Mouse (Mus musculus) cerebellum, adult 18-20 months (tissue): ENCODE results near the gene Kcnh1.
A peak's percentile ranks its signal among the peaks of the same experiment; 100 is the strongest.

Experiments used
- DNase-seq, 2 experiments: peaks; one replicate each; pipeline ENCODE4 v3.0.0; 2021

The Kcnh1 gene

DNA sequence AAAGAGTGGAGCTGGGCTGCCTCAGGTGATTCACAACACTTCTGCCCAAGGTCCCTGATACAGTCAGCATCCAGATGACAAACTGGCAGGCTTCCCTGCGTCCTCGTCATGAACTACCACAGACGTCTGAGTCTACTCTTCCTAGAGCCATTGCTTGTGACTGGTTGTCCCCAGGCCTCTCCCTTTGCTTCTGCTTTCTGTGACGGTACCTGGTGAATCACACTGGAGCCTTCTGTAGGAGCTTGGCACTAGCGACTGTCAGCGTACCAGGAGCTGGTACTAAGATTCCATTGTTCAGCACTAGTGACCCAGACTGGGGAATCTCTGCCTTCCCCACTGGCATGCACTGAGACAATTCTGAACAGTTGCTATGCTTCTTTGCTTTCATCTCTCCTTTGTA is 282.6 kb downstream of the Kcnh1 start:
- DNase-seq, result no peak

DNA sequence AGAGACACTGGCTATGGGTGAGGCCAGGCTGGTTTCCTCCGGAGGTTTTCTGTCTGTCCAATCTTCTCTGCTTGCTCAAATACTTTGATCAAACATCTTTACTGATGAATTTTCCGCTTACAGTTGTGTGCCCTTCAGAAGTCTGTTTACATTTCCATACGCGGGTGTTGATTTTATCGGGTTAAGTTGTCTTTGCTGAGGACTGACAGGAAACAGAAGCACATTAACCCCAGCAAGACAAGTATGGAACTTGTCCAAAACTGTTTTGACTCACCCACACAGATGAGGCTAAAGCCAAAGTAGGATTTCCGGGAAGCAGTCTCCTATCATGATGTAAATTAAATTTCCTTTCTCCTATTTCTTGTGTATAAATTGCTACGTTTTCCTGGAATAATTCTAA is 286.1 kb downstream of the Kcnh1 start:
- no peak for DNase-seq

DNA sequence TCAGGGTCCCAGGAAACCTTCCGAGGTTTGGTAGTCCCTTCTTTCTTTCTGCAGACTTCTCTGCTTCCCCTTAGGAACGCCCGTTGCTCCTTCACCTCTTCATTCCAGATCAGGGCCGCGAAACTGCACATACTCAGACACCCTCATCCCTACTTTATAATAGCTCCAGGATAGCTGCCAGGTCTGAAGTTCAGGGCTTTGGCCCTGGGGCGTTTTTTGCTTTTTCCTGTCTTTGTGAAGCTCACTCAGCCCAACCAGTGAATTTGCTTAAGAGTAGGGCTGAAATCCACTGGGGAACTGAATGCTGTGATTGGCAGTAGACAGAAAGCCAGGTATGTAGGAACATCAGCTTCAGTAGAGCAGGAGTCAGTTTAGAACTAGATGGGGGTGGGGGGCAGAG is 287.0 kb downstream of the Kcnh1 start:
- DNase-seq, result no peak

DNA sequence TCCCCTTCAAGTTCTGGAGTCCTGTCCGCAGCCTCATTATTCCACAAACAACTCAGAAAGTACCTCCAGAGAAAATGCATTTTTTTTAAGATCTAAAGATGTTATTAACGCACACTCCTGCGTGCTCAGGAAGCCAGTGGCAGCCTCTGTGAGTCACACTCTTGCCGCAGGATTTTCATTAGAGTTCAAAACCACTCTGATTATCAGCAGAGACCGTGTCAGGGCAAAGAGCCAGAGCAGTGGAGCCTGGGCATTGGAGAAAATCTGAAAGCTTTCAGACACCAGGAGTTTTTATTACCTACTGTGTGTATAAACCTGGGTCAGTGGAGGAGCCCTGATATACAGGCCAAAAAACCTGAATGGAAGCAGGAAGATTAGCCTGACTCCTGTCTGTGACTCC is 287.6 kb downstream of the Kcnh1 start:
- DNase-seq, result peak in 1 of 2 experiments; percentile 25

DNA sequence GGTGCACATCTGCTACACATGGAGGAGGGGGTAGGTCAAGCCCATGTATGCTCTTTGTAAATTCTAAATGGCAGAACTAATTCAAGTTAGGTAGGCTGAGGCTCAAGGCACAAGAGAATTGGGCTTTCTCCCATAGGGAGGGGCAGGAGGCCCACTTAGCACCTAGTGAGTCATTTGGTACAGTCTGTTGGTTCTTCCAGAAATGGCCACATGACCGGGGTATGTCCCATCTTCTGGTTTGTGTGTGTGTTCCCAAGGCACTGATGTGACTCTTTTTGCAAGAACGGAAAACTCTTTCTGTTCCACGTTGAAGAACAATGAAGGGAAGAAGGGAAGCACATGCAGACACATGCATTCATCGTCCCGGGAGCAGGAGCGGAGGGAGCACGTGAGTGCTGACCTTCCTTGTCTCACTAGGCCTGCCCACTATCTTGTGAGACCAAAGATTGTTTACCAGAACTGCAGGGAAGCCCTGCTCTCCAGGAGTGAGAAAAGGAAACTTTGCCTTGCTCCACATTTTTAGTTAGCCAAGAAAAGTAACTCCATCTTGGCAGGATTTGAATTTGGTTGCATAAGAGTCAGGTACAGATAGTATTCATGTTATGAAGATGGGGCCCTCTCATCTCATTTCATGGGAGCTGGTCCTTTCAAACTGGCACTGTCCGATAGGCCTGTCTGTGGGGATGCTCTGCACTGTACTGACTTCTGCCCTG is 289.7 kb downstream of the Kcnh1 start:
- no peak for DNase-seq

DNA sequence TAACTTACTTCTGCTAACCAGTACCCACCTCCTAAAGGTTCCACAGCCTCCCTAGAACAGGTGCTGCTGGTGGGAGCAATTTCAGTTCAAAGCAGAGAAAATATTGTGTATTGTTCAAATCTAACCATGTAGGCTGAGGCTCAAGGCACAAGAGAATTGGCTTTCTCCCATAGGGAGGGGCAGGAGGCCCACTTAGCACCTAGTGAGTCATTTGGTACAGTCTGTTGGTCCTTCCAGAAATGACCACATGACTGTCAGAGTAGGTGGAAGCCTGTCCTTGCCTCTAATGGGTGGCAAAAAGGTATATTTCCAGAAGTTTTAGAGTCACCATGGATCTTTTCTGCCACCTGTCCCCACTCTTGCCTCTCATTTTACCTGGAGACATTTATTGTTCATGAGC is 290.9 kb downstream of the Kcnh1 start:
- no peak for DNase-seq

DNA sequence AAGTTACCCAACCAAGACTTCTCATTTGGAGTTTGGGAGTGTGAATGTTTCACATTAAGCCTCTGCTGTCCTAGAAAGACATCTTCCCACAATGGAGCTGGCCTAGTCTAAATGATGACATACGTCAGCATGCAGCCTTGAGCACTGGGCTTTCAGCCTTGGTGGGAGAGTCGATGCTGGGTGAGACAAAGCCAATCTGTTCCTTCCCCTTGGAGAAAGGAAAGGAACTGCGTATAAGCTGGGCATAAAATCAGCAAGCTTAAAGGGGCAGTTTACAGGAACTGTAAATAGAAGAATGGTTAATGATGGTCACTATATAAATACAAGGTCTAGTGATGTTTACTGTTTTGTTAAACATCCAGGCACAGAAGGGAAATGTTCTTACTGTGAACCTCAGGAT is 294.5 kb downstream of the Kcnh1 start:
- no peak for DNase-seq

DNA sequence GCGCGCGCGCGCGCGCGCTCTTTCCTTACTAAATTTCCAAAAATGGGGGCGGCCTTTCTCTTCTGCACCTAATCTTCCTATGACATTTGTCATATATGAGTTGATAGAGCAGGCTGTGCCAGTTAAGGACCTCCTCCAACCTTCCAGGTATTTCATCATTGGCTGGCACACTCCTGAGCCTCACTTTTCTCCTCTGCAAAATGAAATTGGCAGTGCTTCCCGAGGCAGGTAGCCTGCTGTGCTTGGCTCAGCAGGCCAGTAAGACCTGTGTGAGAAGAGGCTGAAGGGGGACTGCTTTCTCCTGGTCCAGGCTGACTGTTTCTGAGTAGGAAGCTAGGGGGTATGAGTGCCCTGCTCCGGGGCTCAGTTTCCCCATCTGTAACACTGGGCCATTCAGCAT is 297.0 kb downstream of the Kcnh1 start:
- DNase-seq, result peak; percentile 69 to 79

DNA sequence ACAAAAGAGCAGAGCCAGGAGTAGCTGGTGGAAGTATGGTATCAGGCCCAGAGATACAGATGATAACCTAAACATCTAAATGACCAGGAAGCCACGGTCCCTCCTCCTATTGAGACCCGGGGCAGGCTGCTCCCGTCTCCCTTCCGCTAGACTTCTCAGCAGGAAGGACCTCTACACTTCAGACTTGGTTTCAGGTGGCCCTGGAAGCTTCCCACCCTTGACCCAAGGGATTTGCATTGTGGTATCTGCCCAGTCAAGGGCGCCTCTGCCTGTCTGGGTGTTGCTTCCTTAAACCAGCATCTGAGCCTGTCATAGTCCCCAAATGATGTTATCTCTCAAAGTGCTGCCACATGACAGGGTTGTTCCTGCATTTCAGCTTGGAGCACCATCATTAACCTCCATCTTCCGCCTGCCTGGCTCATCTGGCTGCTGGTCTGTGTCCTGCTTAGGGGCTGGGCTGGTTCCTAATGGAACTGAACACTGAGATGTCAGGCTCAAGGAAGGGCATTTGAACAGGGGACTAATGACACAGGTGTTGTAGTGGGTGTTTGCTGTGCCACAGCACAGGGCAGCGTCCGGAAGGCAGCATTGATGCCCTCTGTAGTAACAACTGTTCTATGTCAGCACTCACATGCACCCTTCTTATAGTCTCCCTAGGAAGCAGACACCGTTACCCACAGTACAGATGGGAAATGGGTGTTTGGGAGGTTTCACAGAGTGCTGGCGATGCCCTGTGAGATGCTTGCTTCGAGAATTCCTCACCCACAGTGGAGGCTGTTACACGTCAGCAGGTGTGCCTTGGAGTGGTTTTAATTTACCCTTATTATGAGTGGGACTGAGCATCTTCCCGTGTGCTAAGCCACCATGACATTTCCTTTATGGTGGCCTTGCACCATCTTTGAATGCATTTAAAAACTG is 299.6 kb downstream of the Kcnh1 start:
- no peak for DNase-seq

DNA sequence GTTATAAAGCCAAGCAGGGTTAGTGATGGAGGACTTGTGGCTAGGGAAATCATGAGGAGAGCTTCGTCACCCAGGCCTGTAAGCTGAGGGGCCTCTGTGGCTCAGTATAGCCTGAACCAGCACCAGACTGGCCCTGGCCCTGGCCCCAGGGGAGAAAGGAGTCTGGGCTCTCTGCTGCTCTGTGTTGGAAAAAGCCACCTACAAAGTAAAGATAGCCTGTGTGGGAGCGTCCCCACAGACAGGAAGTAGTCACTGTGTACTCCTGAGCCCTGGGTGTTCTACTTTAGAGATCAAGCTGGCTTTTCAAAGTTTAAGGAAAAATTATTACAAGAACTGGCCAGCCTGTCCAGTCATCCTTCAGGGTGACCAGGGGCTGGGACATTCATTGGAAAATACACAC is 306.9 kb downstream of the Kcnh1 start:
- no peak for DNase-seq

DNA sequence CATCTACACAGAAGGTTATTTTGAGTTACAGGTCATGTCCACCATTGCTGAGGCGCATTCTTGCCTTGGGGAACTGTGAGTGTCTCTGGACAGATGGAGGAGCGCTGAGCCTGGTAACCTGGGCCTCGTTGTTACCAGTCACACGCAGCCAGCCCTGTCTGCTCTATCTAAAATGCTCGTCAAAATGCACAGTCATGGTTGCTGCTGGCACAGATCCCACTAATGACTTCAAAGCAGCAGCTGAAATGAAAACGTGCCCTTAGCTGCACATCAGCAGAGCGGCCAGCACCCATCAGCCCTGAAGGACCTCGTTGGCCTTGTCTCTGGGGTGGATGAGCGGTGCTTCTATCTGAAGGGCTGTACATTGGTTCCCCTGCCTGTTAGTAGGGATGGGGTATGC is 311.4 kb downstream of the Kcnh1 start:
- DNase-seq, result peak; percentile 32 to 41

DNA sequence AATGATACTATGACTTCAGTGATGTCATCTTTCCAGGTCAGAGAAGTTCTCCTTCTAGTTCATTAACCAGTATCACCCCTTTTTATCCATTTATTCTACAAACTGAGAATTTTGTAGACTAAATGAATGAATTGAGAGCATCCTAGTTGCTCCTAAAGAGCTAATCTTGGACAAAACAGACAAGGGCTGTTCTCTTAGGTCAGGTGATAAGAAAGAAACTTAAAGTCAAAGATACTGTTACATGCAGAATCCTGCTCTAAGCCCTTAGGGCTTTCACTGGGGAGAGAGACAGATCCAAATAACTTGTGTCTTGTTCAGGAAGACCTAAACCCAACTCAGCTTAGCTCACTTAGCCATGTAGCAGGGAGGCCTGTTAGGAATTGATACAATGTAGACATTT is 312.3 kb downstream of the Kcnh1 start:
- DNase-seq, result no peak

DNA sequence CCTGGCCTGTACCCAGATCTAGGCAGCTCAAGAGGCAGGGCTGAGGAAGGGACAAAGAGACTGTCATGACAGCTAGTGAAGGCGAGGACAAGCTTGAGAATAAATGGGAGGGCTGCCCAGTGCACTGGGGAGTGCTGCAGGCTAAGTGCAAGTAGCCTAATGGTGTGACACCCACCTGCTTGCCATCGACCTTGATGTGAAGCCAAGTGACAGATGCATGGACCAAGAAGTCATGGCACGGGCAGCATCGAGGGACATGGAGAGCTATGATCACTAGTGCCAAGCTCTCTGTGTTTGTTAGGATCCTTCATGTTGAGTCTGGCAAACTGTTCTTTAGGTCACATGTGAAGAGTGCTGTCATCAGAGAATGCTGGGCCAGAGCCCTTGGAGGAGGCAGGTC is 313.1 kb downstream of the Kcnh1 start:
- peak in 1 of 2 experiments; percentile 54 for DNase-seq

DNA sequence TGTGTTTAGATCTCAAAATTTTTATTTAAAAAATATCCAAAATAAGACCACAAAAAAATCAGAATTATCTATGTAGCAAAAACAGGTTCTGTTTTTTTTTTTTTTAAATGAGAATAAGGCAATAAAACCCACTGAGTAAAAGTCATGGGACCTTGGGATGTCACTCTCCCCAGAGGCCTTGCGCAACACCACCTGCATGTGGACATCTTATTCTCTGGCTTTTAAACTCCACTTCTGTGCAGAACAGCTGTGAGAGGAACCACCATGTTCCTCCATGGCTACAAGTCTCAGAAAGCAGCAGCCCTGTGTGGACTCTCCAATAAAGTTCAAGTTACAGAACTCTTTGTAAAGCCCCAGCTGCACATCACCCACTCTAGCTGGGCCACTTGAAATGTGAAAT is 322.2 kb downstream of the Kcnh1 start:
- DNase-seq, result no peak

DNA sequence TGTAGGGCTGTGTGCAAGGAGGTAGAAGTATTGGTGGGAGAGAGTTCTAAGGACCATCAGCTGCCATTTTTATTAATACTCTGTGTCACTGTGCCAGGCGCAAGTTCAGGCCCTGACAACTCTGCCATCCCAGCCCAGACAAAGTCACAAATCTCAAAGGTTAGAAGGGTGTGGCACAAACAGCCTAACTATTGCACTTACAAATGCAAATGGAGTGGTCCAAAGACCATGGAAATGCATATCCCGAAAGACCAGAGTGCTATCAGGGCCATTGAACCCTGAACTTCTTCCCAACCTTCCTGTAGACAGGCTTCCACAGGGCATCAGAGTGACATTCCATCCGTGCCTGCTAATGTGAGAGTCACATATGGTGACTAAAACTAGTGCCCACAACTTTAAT is 324.8 kb downstream of the Kcnh1 start:
- DNase-seq, result no peak

DNA sequence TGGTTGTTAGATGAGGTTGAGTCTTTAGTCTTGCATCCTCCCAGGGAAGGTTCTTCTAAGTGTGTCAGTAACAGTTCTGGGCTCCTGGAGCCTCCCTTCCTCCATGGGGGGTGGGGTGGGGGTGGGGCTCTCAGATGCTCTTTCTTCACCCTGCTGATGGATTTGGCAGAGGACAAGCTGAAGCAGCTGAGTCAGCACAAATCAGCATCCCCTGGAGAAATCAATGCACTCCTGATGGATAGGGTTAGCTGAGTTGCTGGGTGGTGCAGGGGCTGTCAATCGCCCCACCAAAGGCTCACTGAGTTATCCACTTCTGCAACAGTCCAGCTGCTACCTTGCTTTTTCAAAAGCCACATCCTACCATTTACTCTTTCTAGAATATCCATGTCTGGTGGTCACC is 329.1 kb downstream of the Kcnh1 start:
- DNase-seq, result no peak

DNA sequence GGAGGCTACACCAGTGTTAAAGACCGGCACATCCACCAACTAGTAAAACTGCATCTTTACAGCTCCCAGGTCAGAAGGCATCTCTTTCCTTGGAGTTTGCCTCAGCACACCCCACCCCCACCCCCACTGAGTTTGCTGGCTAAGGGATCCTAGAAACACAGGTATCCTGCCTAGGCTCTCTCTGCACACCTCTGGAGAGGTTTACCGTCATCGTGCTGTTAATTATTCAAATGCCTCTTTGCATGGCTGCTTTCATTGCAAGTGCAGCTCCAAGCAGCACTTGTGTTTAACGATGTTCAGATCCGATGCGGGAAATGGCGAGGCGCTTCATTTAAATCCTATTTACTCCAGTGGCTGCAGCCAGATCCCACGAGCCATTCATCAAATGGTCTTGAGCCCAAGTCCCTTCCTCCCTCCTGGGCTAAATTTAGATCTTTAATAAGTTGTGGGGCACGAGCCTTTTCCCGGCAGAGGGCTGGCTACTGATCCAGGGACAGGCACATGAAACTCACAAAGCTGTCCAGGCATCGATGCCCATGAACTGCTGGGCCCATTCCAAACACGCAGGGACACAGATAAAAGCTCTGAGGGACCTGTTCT is 330.4 kb downstream of the Kcnh1 start:
- DNase-seq, result no peak

DNA sequence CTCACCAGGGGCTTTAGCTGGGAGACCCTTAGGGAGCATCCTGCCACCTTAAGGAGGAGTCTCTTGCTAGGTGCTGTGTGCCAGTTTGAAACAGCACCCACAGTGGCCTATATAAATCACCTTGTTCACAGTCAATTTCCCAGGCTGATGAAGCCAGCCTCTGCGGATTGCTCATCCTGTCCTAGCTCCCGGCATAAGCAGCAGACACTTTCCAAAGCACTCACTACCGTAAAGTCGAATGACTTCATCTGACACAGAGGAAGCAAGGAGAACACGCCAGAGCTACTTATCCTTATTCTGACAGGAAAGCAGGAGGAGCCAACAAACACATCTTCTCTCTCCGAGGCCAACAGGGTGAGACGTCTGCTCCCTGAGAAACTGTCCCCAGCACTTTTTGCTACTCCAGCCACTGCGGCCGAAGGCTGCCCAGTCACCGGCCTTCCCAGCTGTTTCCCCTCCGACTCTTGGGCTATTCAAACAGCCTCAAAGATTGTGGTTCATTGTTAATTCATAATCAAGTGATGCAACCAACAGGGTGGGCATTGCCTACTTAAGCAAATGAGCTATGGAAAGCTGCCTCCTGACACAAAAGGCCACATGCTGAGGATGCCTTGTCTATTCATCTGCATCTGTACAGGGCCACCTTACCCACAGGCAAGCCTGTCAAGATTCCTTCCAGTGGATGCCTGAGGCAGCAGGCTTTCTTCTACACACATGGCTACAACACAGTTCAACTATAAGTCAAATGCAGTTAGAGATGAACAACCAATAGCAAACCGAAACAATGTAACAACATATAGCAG is 332.0 kb downstream of the Kcnh1 start:
- DNase-seq, result no peak

DNA sequence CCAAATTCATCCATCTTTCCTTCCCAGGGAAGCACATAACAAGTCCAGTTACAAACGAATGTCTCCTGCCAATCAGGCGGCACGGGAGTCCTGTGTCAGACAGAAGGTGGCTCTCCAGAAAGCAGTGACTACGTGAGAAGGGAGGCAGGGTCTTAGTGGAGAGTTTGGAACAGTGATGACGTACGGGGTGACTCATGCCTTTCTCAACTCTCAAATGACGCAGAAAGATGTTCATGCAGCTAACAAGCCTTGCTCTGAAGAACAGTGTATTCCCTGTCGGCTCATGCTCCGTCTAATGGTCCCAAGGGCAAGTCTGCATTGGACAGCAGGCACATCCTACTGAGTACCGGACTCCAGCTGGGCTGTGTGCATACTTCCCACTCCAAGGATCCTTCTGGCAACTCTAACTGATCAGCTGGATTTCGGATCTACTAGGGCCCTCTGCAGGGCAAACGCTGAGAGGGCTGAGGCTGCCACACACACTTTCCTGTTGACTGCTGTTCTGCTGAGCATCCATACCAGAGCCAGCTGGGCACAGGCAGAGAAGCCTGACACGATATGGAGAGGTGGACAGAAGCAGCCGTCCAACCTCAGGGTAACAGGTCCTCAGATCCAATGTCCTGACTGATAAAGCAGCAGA is 335.3 kb downstream of the Kcnh1 start:
- DNase-seq, result peak in 1 of 2 experiments; percentile 38

DNA sequence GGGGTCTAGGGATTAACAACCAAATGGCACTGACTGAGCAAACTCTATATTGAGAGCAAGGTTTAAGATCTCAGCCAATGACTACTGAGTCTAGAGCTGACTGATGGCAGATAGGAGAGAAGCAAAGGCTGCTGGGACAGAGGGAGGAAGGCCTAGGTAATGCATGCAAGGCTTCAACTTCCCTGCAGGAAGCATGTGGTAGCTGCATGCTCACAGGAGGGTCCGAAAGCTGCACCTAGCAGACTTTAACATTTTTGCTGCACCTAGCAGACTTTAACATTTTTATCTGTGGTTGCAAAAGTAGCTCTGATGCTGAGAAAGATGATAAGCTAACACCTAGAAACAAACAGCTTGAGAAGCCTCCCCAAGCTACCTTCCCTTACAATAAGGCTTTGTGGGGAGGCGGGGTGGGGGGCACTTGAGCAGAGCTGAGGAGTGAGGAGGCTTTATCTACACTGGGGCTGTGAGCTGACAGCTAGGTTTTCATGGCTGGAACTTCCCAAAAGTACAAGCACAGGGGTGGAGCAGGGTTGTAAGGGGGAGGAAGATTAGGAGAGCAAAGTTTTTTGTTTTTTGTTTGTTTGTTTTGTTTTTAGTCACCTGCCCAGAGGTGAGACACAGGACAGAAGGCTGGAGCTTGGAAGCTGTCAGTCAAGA is 341.0 kb downstream of the Kcnh1 start:
- DNase-seq, result no peak

DNA sequence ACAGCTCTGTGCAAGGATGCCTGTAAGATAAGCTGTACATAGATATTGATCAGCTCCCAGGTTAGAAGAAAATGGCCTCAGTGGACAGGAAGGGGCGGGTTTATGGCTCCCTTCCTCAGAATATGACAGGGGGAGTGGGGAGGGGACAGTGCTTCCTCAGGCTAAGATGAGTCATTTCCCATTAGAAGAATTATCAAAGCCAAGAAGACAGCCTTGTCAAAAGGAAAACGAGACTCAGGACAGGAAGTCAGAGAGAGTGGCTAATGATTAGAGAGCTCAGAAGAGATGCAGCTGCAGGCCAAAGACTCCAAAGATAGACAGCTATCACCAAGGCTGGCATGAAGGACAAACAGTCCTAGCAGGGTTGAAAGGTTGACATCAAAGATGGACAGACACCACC is 341.6 kb downstream of the Kcnh1 start:
- DNase-seq, result no peak

DNA sequence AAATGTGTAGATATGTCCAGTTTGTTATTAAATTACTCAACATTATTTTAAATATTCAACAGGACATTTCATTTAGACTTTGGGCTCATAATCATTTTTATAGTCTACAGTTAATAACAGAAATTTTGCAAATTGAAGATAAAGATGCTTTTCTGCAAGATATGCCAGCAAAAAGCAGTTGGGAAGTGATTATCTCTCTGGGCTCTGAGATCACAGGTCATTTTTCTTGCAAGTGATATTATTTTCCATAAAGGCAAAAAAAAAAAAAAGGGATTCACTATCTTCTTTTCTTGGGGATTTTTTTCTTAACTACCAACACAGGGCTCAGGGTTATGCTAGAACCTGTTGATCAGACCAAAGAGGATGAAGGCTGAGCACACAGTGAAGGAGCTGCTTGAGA is 342.4 kb downstream of the Kcnh1 start:
- DNase-seq, result no peak
